ENCODE assay signal across 9 mouse cellular contexts in the genomic region with DNA sequence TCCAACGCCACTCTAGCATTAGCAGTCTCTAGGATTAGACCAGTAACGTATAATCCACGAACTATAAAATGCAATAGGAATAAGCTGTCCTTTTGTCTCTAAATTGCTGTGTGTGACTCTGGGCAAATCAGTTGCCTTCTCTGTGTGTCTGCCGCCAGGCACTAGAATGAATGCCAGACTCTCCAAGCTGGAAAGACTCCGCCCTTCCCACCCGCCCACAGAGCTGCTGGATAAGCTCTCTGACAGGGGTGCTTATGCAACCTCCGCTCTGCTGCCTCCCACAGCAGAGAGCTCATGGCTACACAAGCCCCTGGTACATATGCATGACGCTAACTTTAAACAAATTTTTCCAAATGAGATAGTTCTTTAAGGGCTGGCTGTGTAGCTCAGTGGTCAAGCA. TPM values are rescaled to one million over a fixed set of nuclear protein-coding genes. Genes with fewer than 3 reads are reported as not detected.
DNase-seq lines count a peak whose midpoint lies in the region; ATAC-seq and TF ChIP-seq lines count a peak whose summit lies in the region.
"Had no signal": no experiment of that assay in that cellular context is flagged by ENCODE, and none has a peak within 500 bp of the region (broad histone marks: within the 10 kb centered on the region; RNA-seq: fewer than 3 reads in every experiment).

No protein-coding gene starts in this region.

- H3K27ac ChIP-seq in left cerebral cortex, adult 2 months: peak overlapping the region; percentile 95
- H3K27ac ChIP-seq in midbrain, postnatal 0 days (ENCODE audit: low read depth, low read length): no peak overlapping the region
- no peak overlapping the region for H3K27ac ChIP-seq in neural tube, embryonic 15.5 days (replicated peaks)
- H3K27ac ChIP-seq: liver, embryonic 14.5 days had no signal

- no peaks in the 10 kb centered on the region for H3K27me3 ChIP-seq in midbrain, postnatal 0 days (ENCODE audit: insufficient read depth, low read length)
- H3K27me3 ChIP-seq in neural tube, embryonic 15.5 days (replicated peaks): no peaks in the 10 kb centered on the region

- peak; percentile 29 for DNase-seq in retina, postnatal 7 days (ENCODE audit: low read depth, low spot score)
- no peak for DNase-seq in retina, embryonic 14.5 days (ENCODE audit: low spot score)
- DNase-seq in forelimb bud, embryonic 11.5 days (ENCODE audit: low read depth, low spot score): peak; percentile 30
- DNase-seq in heart, postnatal 25 days (ENCODE audit: low spot score): peak; percentile 29
- peak; percentile 68 to 70 for DNase-seq in left cerebral cortex, adult 2 months (ENCODE audit: extremely low spot score in 1 of 2, low spot score in 2 of 2)
- peak; percentile 68 to 71 for DNase-seq in right cerebral cortex, adult 2 months (ENCODE audit: low spot score in 2 of 2)
- DNase-seq in midbrain, postnatal 0 days (ENCODE audit: low spot score): no peak

- no peak for ATAC-seq in midbrain, postnatal 0 days (ENCODE audit: low FRiP score)
- ATAC-seq in neural tube, embryonic 15.5 days (ENCODE audit: low FRiP score): no peak

- H3K9me3 ChIP-seq in midbrain, postnatal 0 days (ENCODE audit: low read length): no peaks in the 10 kb centered on the region
- no peaks in the 10 kb centered on the region for H3K9me3 ChIP-seq in neural tube, embryonic 15.5 days (replicated peaks)

- H3K4me3 ChIP-seq in left cerebral cortex, adult 2 months: no peak overlapping the region
- no peak overlapping the region for H3K4me3 ChIP-seq in midbrain, postnatal 0 days (ENCODE audit: low read depth, low read length)
- H3K4me3 ChIP-seq in neural tube, embryonic 15.5 days (replicated peaks): no peak overlapping the region

- intact Hi-C loops in heart, postnatal 25 days (cut with DNase I): no loop called here
- intact Hi-C loops in left cerebral cortex, adult 2 months (cut with DNase I): loop anchor here (2.0 to 5.0 kb wide), 4 partner anchors 49 to 185 kb away; a partner anchor contains a TSS

- H3K9ac ChIP-seq in midbrain, postnatal 0 days (replicated peaks; ENCODE audit: low read length, poor library complexity, severe bottlenecking): no peak overlapping the region
- H3K9ac ChIP-seq in neural tube, embryonic 15.5 days (replicated peaks): no peak overlapping the region
- H3K9ac ChIP-seq: liver, embryonic 14.5 days had no signal

- TF ChIP-seq CTCF in left cerebral cortex, adult 2 months (IDR thresholded peaks at IDR 0.05): no peak
- TF ChIP-seq CTCF in midbrain, postnatal 0 days (IDR thresholded peaks at IDR 0.05): no peak

- H3K36me3 ChIP-seq in midbrain, postnatal 0 days (ENCODE audit: insufficient read depth, low read length): no peaks in the 10 kb centered on the region
- no peaks in the 10 kb centered on the region for H3K36me3 ChIP-seq in neural tube, embryonic 15.5 days

- WGBS in midbrain, postnatal 0 days: 36% methylated on average over 8 of the region's 8 CpGs
- 54% methylated on average over 8 of the region's 8 CpGs for WGBS in neural tube, embryonic 15.5 days

- H3K4me1 ChIP-seq in midbrain, postnatal 0 days (ENCODE audit: insufficient read depth, low read length): peaks cover 8% of the 10 kb centered on the region
- H3K4me1 ChIP-seq in neural tube, embryonic 15.5 days: peaks cover 11% of the 10 kb centered on the region

- H3K4me2 ChIP-seq in midbrain, postnatal 0 days (ENCODE audit: low read depth, low read length, poor library complexity, severe bottlenecking): no peak overlapping the region
- H3K4me2 ChIP-seq in neural tube, embryonic 15.5 days: no peak overlapping the region

RNA-seq across cellular contexts. Expression of a gene that starts 17.1 kb away (rescaled TPM):
- not detected for total RNA-seq in heart, postnatal 25 days (2021)
- under 1 TPM; 0.61 to 0.66 TPM for total RNA-seq in left cerebral cortex, adult 2 months (2021)
- total RNA-seq in midbrain, postnatal 0 days (2014; rRNA removed): 0.05 and 0.14 TPM in 2 replicates
- polyA plus RNA-seq in midbrain, postnatal 0 days (2015; fragmentation: Nextera tagmentation; extraction: Ambion mirVana): 0.07 TPM in 1 of 2 replicates, not detected in the other
- 0.06 and 0.15 TPM in 2 replicates for polyA plus RNA-seq in neural tube, embryonic 15.5 days (2015; fragmentation: Nextera tagmentation; extraction: Ambion mirVana)

RNA-seq across cellular contexts. Expression of a gene that starts 39.8 kb away (rescaled TPM):
- total RNA-seq in heart, postnatal 25 days (2021): under 1 TPM; 0.05 to 0.50 TPM
- total RNA-seq in left cerebral cortex, adult 2 months (2021): 10 to 100 TPM in 1 of 2 experiments, 1 to 10 TPM in 1; 9.4 to 11.2 TPM
- total RNA-seq in midbrain, postnatal 0 days (2014; rRNA removed): 9.8 and 32.9 TPM in 2 replicates
- 4.3 and 4.5 TPM in 2 replicates for polyA plus RNA-seq in midbrain, postnatal 0 days (2015; fragmentation: Nextera tagmentation; extraction: Ambion mirVana)
- 1.1 and 1.6 TPM in 2 replicates for polyA plus RNA-seq in neural tube, embryonic 15.5 days (2015; fragmentation: Nextera tagmentation; extraction: Ambion mirVana)

Comparison
In these comparisons a context has a peak if more than half of its experiments do, and no peak if none do; other contexts are left out.
1. DNase-seq: peak in retina, postnatal 7 days (single experiment), forelimb bud, embryonic 11.5 days (single experiment), heart, postnatal 25 days (single experiment), left cerebral cortex, adult 2 months (2 of 2) and right cerebral cortex, adult 2 months (2 of 2); none in retina, embryonic 14.5 days (single experiment) and midbrain, postnatal 0 days (single experiment).